Mouse (Mus musculus) forebrain, embryonic 13.5 days (tissue): ENCODE measurements around the gene Hacd1. TPM values are rescaled to one million over a fixed set of nuclear protein-coding genes. Genes with fewer than 3 reads are reported as not detected.
"Not testable (repeated sequence)": the region's sequence is repeated elsewhere in the genome, so short reads cannot be mapped to it uniquely, and the experiment has no call there.

Source experiments
- ATAC-seq: fragments of 200-750 bp; cut with Nextera tagmentation; 2 replicates; pipeline ENCODE4 v1.8.0; 2017
- H3K27ac ChIP-seq: fragments of 300-500 bp; sonication (generic); 2 replicates; pipeline ENCODE4 v1.5.1; 2015; ENCODE audit warnings: inconsistent platforms, mild to moderate bottlenecking, moderate library complexity
- H3K27me3 ChIP-seq: fragments of 300-500 bp; sonication (generic); 2 replicates; pipeline ENCODE4 v1.6.1; 2015; ENCODE audit warnings: mild to moderate bottlenecking, inconsistent platforms
- H3K36me3 ChIP-seq: fragments of 300-500 bp; sonication (generic); 2 replicates; pipeline ENCODE4 v1.6.1; 2015; ENCODE audit warnings: mild to moderate bottlenecking, inconsistent platforms; ENCODE audit not compliant: poor library complexity, severe bottlenecking
- H3K4me1 ChIP-seq: fragments of 300-500 bp; sonication (generic); 2 replicates; pipeline ENCODE4 v1.6.1; 2015; ENCODE audit warnings: inconsistent platforms
- H3K4me2 ChIP-seq: fragments of 300-500 bp; sonication (generic); 2 replicates; pipeline ENCODE4 v1.6.1; 2015; ENCODE audit warnings: inconsistent platforms, mild to moderate bottlenecking, moderate library complexity
- H3K4me3 ChIP-seq: fragments of 300-500 bp; sonication (generic); 2 replicates; pipeline ENCODE4 v1.5.1; 2015; ENCODE audit warnings: mild to moderate bottlenecking, inconsistent platforms
- H3K9ac ChIP-seq: fragments of 300-500 bp; sonication (generic); 2 replicates; pipeline ENCODE4 v1.6.1; 2015; ENCODE audit warnings: mild to moderate bottlenecking, inconsistent platforms
- H3K9me3 ChIP-seq: fragments of 300-500 bp; sonication (generic); replicated peaks from 2 replicates; pipeline ENCODE4 v1.6.1; 2016; ENCODE audit warnings: inconsistent platforms
- WGBS: fragments of 180-500 bp; shearing (Covaris S2); methylation state at CpG from one replicate; pipeline ENCODE4 v1.1.7; 2015; 5-methylcytosine and 5-hydroxymethylcytosine counted together
- polyA plus RNA-seq: library from polyadenylated mRNA; unstranded; fragments of >200 nt; fragmentation: Nextera tagmentation; extraction: Ambion mirVana; gene quantifications from 2 replicates; pipeline ENCODE4 v1.2.1, GENCODE M21; 2015

The Hacd1 gene
- polyA plus RNA-seq: 41.4 and 46.2 TPM in 2 replicates

DNA sequence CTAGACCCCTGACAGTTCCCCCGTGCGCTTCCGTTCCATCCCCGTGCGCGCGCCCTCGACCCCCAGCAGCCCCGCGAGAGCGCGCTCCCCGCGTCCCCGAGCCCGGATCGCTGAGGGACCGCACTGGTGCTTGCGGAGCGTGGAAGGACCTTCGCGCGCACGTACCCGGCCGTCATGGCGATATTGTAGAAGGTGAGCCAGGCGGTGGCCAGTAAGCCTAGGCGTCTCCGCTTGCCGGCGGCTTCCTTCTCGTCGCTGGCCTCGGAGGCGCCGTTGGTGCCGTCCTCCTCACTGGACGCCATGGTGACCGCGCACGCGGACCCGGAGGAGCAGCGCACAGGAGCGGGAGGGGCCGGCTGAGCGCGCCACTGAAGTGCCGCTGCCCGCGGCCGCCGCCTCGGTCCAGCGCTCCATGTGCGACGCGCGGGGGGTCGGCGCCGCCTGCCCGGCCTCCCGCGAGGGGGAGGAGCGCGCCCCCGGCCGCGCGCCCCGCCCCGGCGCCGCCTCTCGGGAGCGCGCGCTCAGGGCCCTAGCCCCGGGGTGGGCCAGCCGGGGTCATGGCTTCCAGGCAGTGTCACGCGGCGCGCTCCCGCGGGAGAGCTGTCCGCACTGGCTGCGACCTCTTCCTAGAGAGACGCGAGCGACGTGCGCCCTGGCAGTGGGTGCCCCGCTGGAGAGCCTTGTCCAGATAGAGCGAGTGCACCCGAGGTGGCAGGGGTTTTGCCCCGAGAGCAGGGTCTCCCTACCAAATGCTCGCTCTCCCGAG is at the start of gene Hacd1:
TSS of gene Hacd1 (minus strand) at position 570 of the 766 bp plus-strand sequence.
- Histone ChIP-seq H3K9ac (peak within 1 kb of the TSS; percentile 77), H3K27me3 (no peaks in the 10 kb centered on the region), H3K4me2 (peak within 1 kb of the TSS; percentile 78), H3K36me3 (no peaks in the 10 kb centered on the region), H3K4me1 (peaks cover 2% of the 10 kb centered on the region; the same call in 1 of the 2 replicates), H3K9me3 (no peaks in the 10 kb centered on the region), H3K4me3 (peak within 1 kb of the TSS; percentile 69), H3K27ac (peak within 1 kb of the TSS; percentile 86)
- under 1% methylated on average over 62 of the region's 101 CpGs for WGBS
- peak; percentile 90 for ATAC-seq

- no peak overlapping the region for H3K4me3 ChIP-seq
- no peak for ATAC-seq
- 87% methylated on average over 1 of the region's 1 CpGs for WGBS
Measured at GRCm38 (mm10) chr2:14103924-14104323, 48.0 kb upstream of the Hacd1 start.

DNA sequence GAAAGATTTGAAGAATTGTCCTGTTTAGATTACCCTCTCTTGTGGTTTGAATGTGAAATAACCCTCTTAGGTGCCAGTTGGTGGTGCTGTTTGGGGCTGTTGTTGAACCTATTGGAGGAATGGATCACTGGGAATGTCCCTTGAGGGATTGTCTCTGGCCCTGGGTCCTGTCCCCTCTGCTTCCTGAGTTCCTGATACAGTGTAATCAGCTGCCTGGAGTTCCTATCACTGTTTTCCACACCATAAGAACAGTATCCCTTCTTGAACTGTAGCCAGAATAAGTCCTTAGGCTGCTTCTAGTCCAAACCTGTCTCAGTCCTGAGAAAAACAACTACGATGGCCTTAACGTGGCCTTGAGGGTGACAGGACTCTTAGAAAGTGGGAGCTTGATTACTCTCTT is 46.7 kb upstream of the Hacd1 start:
- Histone ChIP-seq H3K27me3 (no peaks in the 10 kb centered on the region), H3K4me3 (no peak overlapping the region), H3K9ac (no peak overlapping the region), H3K27ac (no peak overlapping the region), H3K4me1 (no peaks in the 10 kb centered on the region), H3K9me3 (no peaks in the 10 kb centered on the region), H3K36me3 (peaks cover 10% of the 10 kb centered on the region; the same call in 1 of the 2 replicates), H3K4me2 (no peak overlapping the region)
- 92% methylated on average over 2 of the region's 2 CpGs for WGBS
- no peak for ATAC-seq

More at GRCm38 (mm10) chr2:14103924-14104323, 48.0 kb upstream of the Hacd1 start:
- Histone ChIP-seq H3K4me2 (no peak overlapping the region), H3K4me1 (no peaks in the 10 kb centered on the region), H3K9ac (no peak overlapping the region), H3K36me3 (peaks cover 10% of the 10 kb centered on the region; the same call in 1 of the 2 replicates), H3K27me3 (no peaks in the 10 kb centered on the region), H3K27ac (no peak overlapping the region), H3K9me3 (no peaks in the 10 kb centered on the region)

- ATAC-seq: no peak
- Histone ChIP-seq H3K9me3 (0 out of 2 replicates have a peak, but pooled peaks cover 6% of the 10 kb centered on the region), H3K27ac (no peak overlapping the region), H3K27me3 (no peaks in the 10 kb centered on the region), H3K4me2 (no peak overlapping the region), H3K9ac (no peak overlapping the region), H3K4me3 (no peak overlapping the region), H3K36me3 (peaks cover 10% of the 10 kb centered on the region; the same call in 1 of the 2 replicates), H3K4me1 (no peaks in the 10 kb centered on the region)
Measured at GRCm38 (mm10) chr2:14100533-14100932, 44.6 kb upstream of the Hacd1 start.

GRCm38 (mm10) chr2:14078527-14078926 is 22.6 kb upstream of the Hacd1 start:
- H3K9ac ChIP-seq, H3K4me2 ChIP-seq, H3K27me3 ChIP-seq, H3K27ac ChIP-seq, H3K4me3 ChIP-seq, H3K36me3 ChIP-seq, H3K9me3 ChIP-seq, ATAC-seq: not testable (repeated sequence)
- WGBS: 93% methylated on average over 9 of the region's 9 CpGs
- peaks cover 18% of the 10 kb centered on the region for H3K4me1 ChIP-seq

- Histone ChIP-seq H3K27ac (peak overlapping the region; percentile 88), H3K4me1 (peaks cover 18% of the 10 kb centered on the region), H3K36me3 (no peaks in the 10 kb centered on the region), H3K9ac (peak overlapping the region; percentile 93), H3K9me3 (no peaks in the 10 kb centered on the region), H3K4me3 (peak overlapping the region; percentile 79), H3K4me2 (peak overlapping the region; percentile 77), H3K27me3 (no peaks in the 10 kb centered on the region)
- ATAC-seq: peak; percentile 44
- WGBS: under 1% methylated on average over 38 of the region's 38 CpGs
Measured at GRCm38 (mm10) chr2:14074221-14074901, 18.4 kb upstream of the Hacd1 start.

GRCm38 (mm10) chr2:14073362-14074220 is 17.7 kb upstream of the Hacd1 start, which contains the start of gene Stam:
Gene Stam, plus strand, starts transcription at chr2:14074098.
- peak; percentile 98 for ATAC-seq
- H3K36me3 ChIP-seq: no peaks in the 10 kb centered on the region
- peak within 1 kb of the TSS; percentile 79 for H3K4me3 ChIP-seq
- H3K9me3 ChIP-seq: no peaks in the 10 kb centered on the region
- H3K4me1 ChIP-seq: peaks cover 18% of the 10 kb centered on the region
- H3K9ac ChIP-seq: peak within 1 kb of the TSS; percentile 93
- H3K27me3 ChIP-seq: no peaks in the 10 kb centered on the region
- H3K27ac ChIP-seq: peak within 1 kb of the TSS; percentile 88
- peak within 1 kb of the TSS; percentile 77 for H3K4me2 ChIP-seq
- WGBS: under 1% methylated on average over 49 of the region's 50 CpGs

- Histone ChIP-seq H3K4me2 (peak overlapping the region; percentile 77), H3K9ac (peak overlapping the region; percentile 93), H3K9me3 (no peaks in the 10 kb centered on the region), H3K36me3 (no peaks in the 10 kb centered on the region), H3K4me3 (peak overlapping the region; percentile 79), H3K27ac (peak overlapping the region; percentile 88), H3K27me3 (no peaks in the 10 kb centered on the region), H3K4me1 (peaks cover 18% of the 10 kb centered on the region)
- ATAC-seq: no peak
- WGBS: 19% methylated on average over 8 of the region's 8 CpGs
Measured at GRCm38 (mm10) chr2:14073008-14073361, 17.1 kb upstream of the Hacd1 start.

- no peaks in the 10 kb centered on the region for H3K36me3 ChIP-seq
- 83% methylated on average over 8 of the region's 8 CpGs for WGBS
- no peak overlapping the region for H3K4me3 ChIP-seq
- no peaks in the 10 kb centered on the region for H3K27me3 ChIP-seq
- ATAC-seq: no peak
- no peaks in the 10 kb centered on the region for H3K9me3 ChIP-seq
- H3K27ac ChIP-seq: no peak overlapping the region
- no peak overlapping the region for H3K4me2 ChIP-seq
- no peak overlapping the region for H3K9ac ChIP-seq
- peaks cover 8% of the 10 kb centered on the region for H3K4me1 ChIP-seq
Measured at GRCm38 (mm10) chr2:14070466-14070865, 14.5 kb upstream of the Hacd1 start.

DNA sequence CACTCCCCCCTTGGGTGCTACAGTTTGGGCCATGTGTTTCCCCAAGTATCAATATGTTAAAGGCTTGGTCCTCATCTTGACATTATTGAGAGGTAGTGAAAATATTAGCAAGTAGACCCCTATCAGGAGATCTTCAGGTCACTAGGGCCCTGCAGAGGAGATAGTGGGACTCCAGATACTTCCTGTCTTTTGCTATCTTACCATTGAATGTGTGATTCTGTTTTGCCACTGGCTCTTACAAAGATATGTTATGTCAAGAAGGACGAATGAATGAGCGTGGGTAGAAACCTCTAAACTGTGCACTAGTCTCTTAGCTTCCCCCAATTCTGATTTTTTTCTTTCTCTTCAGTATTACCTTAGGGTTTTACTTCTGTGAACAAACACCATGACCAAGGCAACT is 13.1 kb upstream of the Hacd1 start:
- WGBS: 91% methylated on average over 2 of the region's 2 CpGs
- no peak for ATAC-seq
- no peaks in the 10 kb centered on the region for H3K27me3 ChIP-seq
- no peak overlapping the region for H3K9ac ChIP-seq
- no peak overlapping the region for H3K27ac ChIP-seq
- no peaks in the 10 kb centered on the region for H3K36me3 ChIP-seq
- H3K9me3 ChIP-seq: no peaks in the 10 kb centered on the region
- H3K4me1 ChIP-seq: no peaks in the 10 kb centered on the region
- no peak overlapping the region for H3K4me3 ChIP-seq
- no peak overlapping the region for H3K4me2 ChIP-seq

GRCm38 (mm10) chr2:14065704-14066650 is 10.0 kb upstream of the Hacd1 start:
- 82% methylated on average over 2 of the region's 2 CpGs for WGBS

More at GRCm38 (mm10) chr2:14065704-14066650, 10.0 kb upstream of the Hacd1 start:
- H3K9me3 ChIP-seq: no peaks in the 10 kb centered on the region
- no peak overlapping the region for H3K4me3 ChIP-seq
- H3K4me2 ChIP-seq: no peak overlapping the region
- no peak for ATAC-seq
- H3K9ac ChIP-seq: no peak overlapping the region
- H3K4me1 ChIP-seq: no peaks in the 10 kb centered on the region
- no peaks in the 10 kb centered on the region for H3K27me3 ChIP-seq
- H3K36me3 ChIP-seq: no peaks in the 10 kb centered on the region
- no peak overlapping the region for H3K27ac ChIP-seq
